Mouse (Mus musculus) adrenal gland, adult 2 months (tissue): ENCODE data around the gene Islr. TPM values are rescaled to one million over a fixed set of nuclear protein-coding genes. Genes with fewer than 3 reads are reported as not detected.

ENCODE experiments used
- DNase-seq: peaks from one replicate; pipeline ENCODE4 v3.0.0; 2021
- microRNA-seq, 2 experiments: library from miRNA; unstranded; fragments of <30 nt; microRNA quantifications; one replicate each; pipeline ENCODE4 v1.2.0; 2021
- polyA plus RNA-seq: library from polyadenylated mRNA; depleted of rRNA; stranded (reverse); fragments of >200 nt; gene quantifications from 2 replicates; pipeline ENCODE4 v1.2.3, GENCODE M21; 2012; rRNA removed
- total RNA-seq, 2 experiments: library from RNA; stranded (reverse); gene quantifications; 2 replicates each; pipeline ENCODE4 v1.2.3; 2021

The Islr gene
- total and polyA plus RNA-seq, 3 experiments = 23.5 to 93.8 (median 30.9) TPM

DNA sequence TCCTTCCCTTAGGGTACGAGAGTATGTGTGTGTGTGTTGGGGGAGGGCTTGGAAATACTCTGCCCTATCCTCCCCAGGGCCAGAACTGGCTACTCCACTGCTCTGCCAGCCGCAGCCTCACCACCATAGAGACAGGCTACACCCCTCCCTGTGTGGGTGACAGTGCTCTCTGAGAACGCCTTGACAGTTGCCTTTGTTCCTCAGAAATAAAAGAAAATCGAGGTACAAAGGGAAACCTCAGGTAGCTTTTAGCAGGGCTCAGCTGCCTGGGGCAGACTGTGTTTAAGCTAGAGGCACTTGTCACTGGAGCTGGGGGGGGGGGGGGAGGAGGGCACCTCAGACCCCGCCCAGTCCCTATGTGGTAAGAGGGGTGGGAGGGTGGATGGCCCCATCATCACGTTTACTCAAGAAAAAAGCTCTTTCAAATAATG is 91.8 kb downstream of the Islr start:
- no peak for DNase-seq

DNA sequence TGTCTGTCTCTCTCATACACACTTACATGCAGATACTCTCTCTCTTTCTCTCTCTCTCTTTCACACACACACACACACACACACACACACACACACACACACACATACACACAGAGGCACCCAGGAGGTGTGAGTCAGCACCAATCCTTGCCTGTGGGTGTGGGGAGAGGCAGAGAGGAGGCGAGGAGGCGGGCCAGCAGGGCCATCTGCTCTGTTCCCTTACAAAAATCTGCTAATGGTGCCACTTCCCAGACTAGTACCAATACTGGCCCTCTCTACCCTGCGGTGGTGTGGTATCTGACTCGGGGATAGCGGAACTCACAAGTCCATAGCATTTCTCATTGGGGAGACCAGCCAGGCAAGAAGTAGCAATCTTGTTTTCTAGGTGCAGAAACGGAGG is 92.7 kb downstream of the Islr start:
- peak; percentile 71 for DNase-seq

DNA sequence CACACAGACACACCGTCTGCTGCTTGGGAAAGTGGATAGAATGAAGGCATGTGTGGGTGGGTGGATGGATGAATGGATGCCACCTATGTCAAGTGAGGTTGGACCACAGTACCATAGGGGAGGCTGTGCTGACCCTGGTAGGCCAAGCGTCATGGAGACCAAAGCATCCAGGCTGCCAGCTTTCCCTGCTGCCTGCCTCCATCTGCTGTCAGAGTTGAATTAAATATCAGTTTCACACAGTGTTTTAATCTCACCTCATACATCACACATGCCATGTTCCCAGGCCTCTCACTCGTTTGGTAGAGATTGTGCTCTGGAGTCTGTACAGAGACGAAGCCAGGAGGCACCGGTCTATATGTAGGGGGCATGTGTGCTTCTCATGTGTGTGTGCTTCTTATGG is 93.3 kb downstream of the Islr start:
- no peak for DNase-seq

DNA sequence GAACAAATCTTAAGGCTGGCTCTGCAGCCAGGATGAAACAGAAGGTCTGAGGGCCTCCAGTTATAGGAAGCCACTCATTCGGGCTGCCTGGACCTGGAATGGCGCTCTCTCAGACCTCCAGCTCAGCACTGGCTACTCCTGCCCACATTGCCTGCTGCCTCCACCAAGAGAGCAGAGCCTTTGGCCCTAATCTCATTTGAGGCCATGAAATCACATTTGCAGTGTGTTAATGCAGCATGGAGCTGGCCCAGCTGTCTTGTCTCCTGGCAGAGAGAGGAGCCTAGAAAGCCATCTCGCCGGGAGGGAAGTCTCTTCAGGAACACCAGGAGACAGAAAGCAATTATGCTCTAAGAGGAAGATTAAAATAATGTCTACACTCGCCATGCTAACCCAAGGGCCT is 96.6 kb downstream of the Islr start:
- no peak for DNase-seq

Small RNAs within 50 kb of the gene (microRNA-seq; reads per million reads assigned to microRNA genes)
- 0 reads per million in 2 experiments for gene Mir6385

Other genes starting within 250 kb of the Islr start
- gene Cyp11a1, start 197.9 kb downstream of the Islr start, total RNA-seq = 1,000 to 10,000 TPM; 6,621 to 7,422 TPM
- 1,463 and 1,873 TPM in 2 replicates for gene Cyp11a1, start 197.9 kb downstream of the Islr start, polyA plus RNA-seq
- gene Stra6, start 140.5 kb downstream of the Islr start, total RNA-seq = 1 to 10 TPM; 1.5 to 1.8 TPM
- gene Stra6, start 140.5 kb downstream of the Islr start, polyA plus RNA-seq = 2.0 and 2.6 TPM in 2 replicates
- gene Ccdc33, start 85.5 kb downstream of the Islr start, total RNA-seq = under 1 TPM; 0.21 to 0.84 TPM
- gene Ccdc33, start 85.5 kb downstream of the Islr start, polyA plus RNA-seq = 0.18 and 0.34 TPM in 2 replicates
- 1 to 10 TPM; 1.5 to 2.0 TPM for gene Islr2, start within 50 bp of the Islr start, total RNA-seq
- 1.3 and 2.0 TPM in 2 replicates for gene Islr2, start within 50 bp of the Islr start, polyA plus RNA-seq
- gene Pml, start 45.5 kb upstream of the Islr start, total RNA-seq = 10 to 100 TPM; 20.8 to 28.0 TPM
- gene Pml, start 45.5 kb upstream of the Islr start, polyA plus RNA-seq = 27.7 and 33.4 TPM in 2 replicates
- gene Stoml1, start 48.9 kb upstream of the Islr start, total RNA-seq = 10 to 100 TPM; 13.8 to 17.2 TPM
- gene Stoml1, start 48.9 kb upstream of the Islr start, polyA plus RNA-seq = 38.1 and 38.4 TPM in 2 replicates
- 10 to 100 TPM; 24.8 to 44.6 TPM for gene Loxl1, start 108.9 kb upstream of the Islr start, total RNA-seq
- gene Loxl1, start 108.9 kb upstream of the Islr start, polyA plus RNA-seq = 73.5 and 81.5 TPM in 2 replicates
- not detected for gene Tbc1d21, start 166.1 kb upstream of the Islr start, total RNA-seq
- not detected in 2 replicates for gene Tbc1d21, start 166.1 kb upstream of the Islr start, polyA plus RNA-seq